ENCODE assay signal across 25 mouse cellular contexts in genomic region chr12:73480610-73480971, GRCm38 (mm10).
"Had no signal": no experiment of that assay in that cellular context is flagged by ENCODE, and none has a peak within 500 bp of the region (broad histone marks: within the 10 kb centered on the region; RNA-seq: fewer than 3 reads in every experiment).

No protein-coding gene starts in this region.

- H3K36me3 ChIP-seq: heart, embryonic 13.5 days; heart, embryonic 15.5 days; intestine, embryonic 15.5 days; kidney, embryonic 15.5 days; limb, embryonic 12.5 days; liver, embryonic 12.5 days had no signal

- H3K4me3 ChIP-seq: heart, adult 2 months; heart, embryonic 13.5 days; heart, embryonic 15.5 days; intestine, embryonic 15.5 days; kidney, embryonic 15.5 days; limb, embryonic 12.5 days; liver, embryonic 12.5 days had no signal

- H3K4me2 ChIP-seq: heart, embryonic 11.5 days; heart, embryonic 13.5 days; heart, embryonic 15.5 days; hindbrain, embryonic 14.5 days; intestine, embryonic 15.5 days; kidney, embryonic 15.5 days; limb, embryonic 12.5 days; liver, embryonic 12.5 days had no signal

- H3K27me3 ChIP-seq: heart, embryonic 13.5 days; heart, embryonic 15.5 days; intestine, embryonic 15.5 days; kidney, embryonic 15.5 days; liver, embryonic 12.5 days had no signal

- H3K4me1 ChIP-seq: liver, embryonic 12.5 days had no signal

- ATAC-seq: hindbrain, embryonic 16.5 days; inflammation-experienced regulatory T-cells, adult 6 months; intestine, embryonic 15.5 days; intestine, postnatal 0 days; liver, embryonic 12.5 days had no signal

- H3K9ac ChIP-seq: heart, embryonic 13.5 days; heart, embryonic 15.5 days; hindbrain, embryonic 14.5 days; intestine, embryonic 15.5 days; kidney, embryonic 15.5 days; limb, embryonic 12.5 days; liver, embryonic 12.5 days; liver, embryonic 14.5 days had no signal

- DNase-seq: gastrocnemius, postnatal 14 days; gastrocnemius, postnatal 36 days; heart, postnatal 14 days; heart, postnatal 36 days; kidney, adult 18-20 months; kidney, adult 8-10 months; kidney, postnatal 14 days; kidney, postnatal 36 days; layer of hippocampus, adult 9-11 months; layer of hippocampus, postnatal 36 days; left cerebral cortex, postnatal 4 days had no signal

- H3K9me3 ChIP-seq: heart, embryonic 13.5 days; heart, embryonic 15.5 days; intestine, embryonic 15.5 days; kidney, embryonic 15.5 days; limb, embryonic 12.5 days; liver, embryonic 12.5 days had no signal

- H3K27ac ChIP-seq: heart, adult 2 months; heart, embryonic 13.5 days; heart, embryonic 15.5 days; hindbrain, embryonic 14.5 days; intestine, embryonic 15.5 days; kidney, embryonic 15.5 days; kidney, postnatal 0 days; limb, embryonic 12.5 days; liver, embryonic 12.5 days; liver, embryonic 14.5 days had no signal
